Mouse (Mus musculus): ENCODE data around the gene Mesp1. TPM values are rescaled to one million over a fixed set of nuclear protein-coding genes. Genes with fewer than 3 reads are reported as not detected.
A peak's percentile ranks its signal among the peaks of the same experiment; 100 is the strongest.

The Mesp1 gene
- polyA plus RNA-seq, 1 experiment from 2014 or later: 0.19 TPM

DNA sequence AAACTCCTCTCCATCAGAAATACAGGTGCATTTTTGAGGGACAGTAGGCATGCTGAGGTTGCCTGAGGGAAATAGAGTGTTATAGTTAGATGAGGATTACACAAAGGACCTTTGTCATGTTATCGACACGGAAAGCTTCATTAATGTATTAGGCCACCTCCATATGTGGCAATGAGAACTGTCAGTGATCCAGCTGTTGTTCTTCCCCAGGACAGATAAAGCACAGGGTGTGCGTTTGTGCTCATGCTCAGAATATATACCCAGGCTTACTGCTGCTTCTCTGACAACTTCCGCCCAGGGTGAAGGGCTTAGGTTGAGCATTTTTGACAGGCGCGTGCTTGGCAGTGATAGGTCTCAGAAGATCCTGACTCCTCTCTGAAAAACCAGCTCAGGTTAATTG lies 44.1 kb downstream of the Mesp1 start:
- ATAC-seq (ENCODE audit: low FRiP score, low read depth): no peak
- H3K4me2 ChIP-seq: no peak overlapping the region
- H3K9me3 ChIP-seq: no peaks in the 10 kb centered on the region
- no peak overlapping the region for H3K27ac ChIP-seq (replicated peaks)
- H3K27me3 ChIP-seq: peaks cover 3% of the 10 kb centered on the region; the same call in 1 of the 2 replicates
- H3K4me1 ChIP-seq (replicated peaks): no peaks in the 10 kb centered on the region
- H3K4me3 ChIP-seq: no peak overlapping the region
- WGBS: 84% methylated on average over 6 of the region's 6 CpGs
- H3K9ac ChIP-seq: no peak overlapping the region
- no peaks in the 10 kb centered on the region for H3K36me3 ChIP-seq

DNA sequence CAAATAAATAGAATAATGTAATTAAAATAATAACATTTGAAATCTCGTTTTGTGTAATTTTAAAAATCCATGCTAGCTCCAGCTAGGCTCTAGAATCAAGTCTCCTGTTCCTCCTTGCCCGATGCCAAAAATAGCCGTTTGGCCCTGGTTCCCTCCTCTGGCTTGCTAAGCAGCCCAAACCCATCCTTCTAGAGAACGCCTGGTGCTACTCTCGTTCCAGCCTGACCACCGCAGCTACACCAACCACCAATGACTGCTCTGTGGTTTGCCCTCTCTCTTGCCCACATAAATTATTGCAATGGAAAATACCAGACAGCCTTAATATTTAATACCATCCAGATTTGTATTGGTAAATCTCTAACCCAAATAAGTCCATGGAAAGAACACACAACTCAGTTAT lies 45.9 kb downstream of the Mesp1 start:
- Histone ChIP-seq H3K27me3 (peaks cover 3% of the 10 kb centered on the region; the same call in 1 of the 2 replicates), H3K27ac (replicated peaks) (no peak overlapping the region), H3K4me2 (no peak overlapping the region), H3K36me3 (no peaks in the 10 kb centered on the region), H3K4me1 (replicated peaks) (peaks cover 8% of the 10 kb centered on the region), H3K9me3 (no peaks in the 10 kb centered on the region), H3K9ac (no peak overlapping the region), H3K4me3 (no peak overlapping the region)
- ATAC-seq (ENCODE audit: low FRiP score, low read depth): no peak
- WGBS: 85% methylated on average over 6 of the region's 6 CpGs

- peaks cover 3% of the 10 kb centered on the region; the same call in 1 of the 2 replicates for H3K27me3 ChIP-seq
- H3K4me1 ChIP-seq (replicated peaks): peaks cover 12% of the 10 kb centered on the region
- no peak overlapping the region for H3K9ac ChIP-seq
- no peaks in the 10 kb centered on the region for H3K9me3 ChIP-seq
- ATAC-seq (ENCODE audit: low FRiP score, low read depth): no peak
- H3K27ac ChIP-seq (replicated peaks): no peak overlapping the region
- H3K4me2 ChIP-seq: no peak overlapping the region
- WGBS: 76% methylated on average over 5 of the region's 5 CpGs
- no peaks in the 10 kb centered on the region for H3K36me3 ChIP-seq
- no peak overlapping the region for H3K4me3 ChIP-seq
Measured at GRCm38 (mm10) chr7:79744585-79744984, 49.0 kb downstream of the Mesp1 start.

GRCm38 (mm10) chr7:79744051-79744450 lies 49.5 kb downstream of the Mesp1 start:
- Histone ChIP-seq H3K27ac (replicated peaks) (no peak overlapping the region), H3K4me3 (no peak overlapping the region), H3K27me3 (peaks cover 3% of the 10 kb centered on the region; the same call in 1 of the 2 replicates), H3K4me2 (no peak overlapping the region), H3K9ac (no peak overlapping the region), H3K4me1 (replicated peaks) (peaks cover 12% of the 10 kb centered on the region), H3K36me3 (no peaks in the 10 kb centered on the region), H3K9me3 (no peaks in the 10 kb centered on the region)
- 94% methylated on average over 9 of the region's 9 CpGs for WGBS
- no peak for ATAC-seq (ENCODE audit: low FRiP score, low read depth)

GRCm38 (mm10) chr7:79742659-79743536 lies 50.7 kb downstream of the Mesp1 start, which contains the start of the genes Pex11a and Wdr93:
TSS of gene Pex11a (minus strand) at chr7:79743131.
TSS of gene Wdr93 (plus strand) at chr7:79743163.
- Histone ChIP-seq H3K4me3 (peak within 1 kb of the TSS; percentile 83), H3K4me1 (replicated peaks) (peaks cover 12% of the 10 kb centered on the region), H3K9me3 (no peaks in the 10 kb centered on the region), H3K4me2 (peak within 1 kb of the TSS; percentile 100), H3K36me3 (no peaks in the 10 kb centered on the region), H3K27ac (replicated peaks) (no peak within 1 kb of the TSS), H3K9ac (peak within 1 kb of the TSS; percentile 63), H3K27me3 (0 out of 2 replicates have a peak, but pooled peaks cover under 1% of the 10 kb centered on the region)
- ATAC-seq (ENCODE audit: low FRiP score, low read depth): peak; percentile 92
- 2% methylated on average over 46 of the region's 46 CpGs for WGBS

GRCm38 (mm10) chr7:79742277-79742658 lies 51.3 kb downstream of the Mesp1 start:
- H3K4me2 ChIP-seq: peak overlapping the region; percentile 100
- no peaks in the 10 kb centered on the region for H3K27me3 ChIP-seq
- 24% methylated on average over 11 of the region's 11 CpGs for WGBS
- no peak for ATAC-seq (ENCODE audit: low FRiP score, low read depth)
- H3K4me1 ChIP-seq (replicated peaks): peaks cover 12% of the 10 kb centered on the region
- no peaks in the 10 kb centered on the region for H3K9me3 ChIP-seq
- H3K9ac ChIP-seq: peak overlapping the region; percentile 63
- no peak overlapping the region for H3K27ac ChIP-seq (replicated peaks)
- H3K4me3 ChIP-seq: peak overlapping the region; percentile 83
- no peaks in the 10 kb centered on the region for H3K36me3 ChIP-seq

Other genes with a start within 250 kb of the Mesp1 start
- gene Rhcg, start 176.1 kb downstream of the Mesp1 start, polyA plus RNA-seq (2015; fragmentation: Nextera tagmentation; extraction: Ambion mirVana): 4.0 and 5.1 TPM in 2 replicates
- gene Ticrr, start 133.6 kb downstream of the Mesp1 start, polyA plus RNA-seq (2015; fragmentation: Nextera tagmentation; extraction: Ambion mirVana): 2.5 and 3.1 TPM in 2 replicates
- gene Kif7, start 78.1 kb downstream of the Mesp1 start, polyA plus RNA-seq (2015; fragmentation: Nextera tagmentation; extraction: Ambion mirVana): 2.1 TPM in 2 replicates
- 0.60 and 1.3 TPM in 2 replicates for gene Plin1, start 60.9 kb downstream of the Mesp1 start, polyA plus RNA-seq (2015; fragmentation: Nextera tagmentation; extraction: Ambion mirVana)
- 12.6 and 13.1 TPM in 2 replicates for gene Pex11a, start 50.7 kb downstream of the Mesp1 start, polyA plus RNA-seq (2015; fragmentation: Nextera tagmentation; extraction: Ambion mirVana)
- gene Wdr93, start 50.6 kb downstream of the Mesp1 start, polyA plus RNA-seq (2015; fragmentation: Nextera tagmentation; extraction: Ambion mirVana): 0.35 and 0.69 TPM in 2 replicates
- 1.1 and 1.3 TPM in 2 replicates for gene Mesp2, start 16.9 kb upstream of the Mesp1 start, polyA plus RNA-seq (2015; fragmentation: Nextera tagmentation; extraction: Ambion mirVana)
- 3.3 and 4.2 TPM in 2 replicates for gene Anpep, start 67.3 kb upstream of the Mesp1 start, polyA plus RNA-seq (2015; fragmentation: Nextera tagmentation; extraction: Ambion mirVana)
- 42.0 and 43.4 TPM in 2 replicates for gene Ap3s2, start 126.9 kb upstream of the Mesp1 start, polyA plus RNA-seq (2015; fragmentation: Nextera tagmentation; extraction: Ambion mirVana)
- 18.9 and 19.2 TPM in 2 replicates for gene Arpin, start 141.6 kb upstream of the Mesp1 start, polyA plus RNA-seq (2015; fragmentation: Nextera tagmentation; extraction: Ambion mirVana)
- 16.3 and 17.2 TPM in 2 replicates for gene Zfp710, start 231.0 kb upstream of the Mesp1 start, polyA plus RNA-seq (2015; fragmentation: Nextera tagmentation; extraction: Ambion mirVana)